Mouse (Mus musculus) small intestine, adult 2 months (tissue): ENCODE measurements around the gene L3mbtl4.

Source experiments
- CTCF ChIP-seq: fragments of 200-500 bp; IDR thresholded peaks from 2 replicates; pipeline ENCODE4 v1.5.1; 2012; ENCODE audit warnings: low read depth, mild to moderate bottlenecking, control low read depth, inconsistent platforms, low read length, moderate library complexity, mixed read lengths; ENCODE audit not compliant: insufficient replicate concordance, insufficient read length; ENCODE audit errors: extremely low read depth
- POLR2A ChIP-seq: fragments of 200-500 bp; IDR thresholded peaks from 2 replicates; pipeline ENCODE4 v1.6.1; 2012; ENCODE audit warnings: low read depth, mild to moderate bottlenecking, control low read depth, inconsistent platforms, low read length, moderate library complexity

DNA sequence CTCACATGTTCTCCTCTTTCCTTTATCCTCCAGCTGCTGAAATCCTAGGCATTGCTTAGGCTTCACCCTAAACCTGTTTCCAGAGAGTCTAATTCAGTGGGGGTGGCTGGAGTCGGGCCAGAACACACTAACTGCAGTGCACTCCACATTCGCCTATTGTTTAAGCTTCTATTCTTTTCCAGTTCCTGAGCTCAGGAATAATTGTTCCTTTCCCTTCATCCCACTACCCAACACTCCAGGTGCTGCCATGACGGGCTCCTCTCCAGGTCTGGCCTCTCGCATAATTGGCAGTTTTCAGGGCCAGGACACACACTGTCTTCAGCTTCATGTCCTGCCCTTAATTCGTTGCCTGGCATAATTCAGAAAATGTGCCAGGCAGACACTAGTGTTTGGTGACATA lies 437.1 kb downstream of the L3mbtl4 start:
- TF ChIP-seq POLR2A (no peak), CTCF (no peak)
